Mouse (Mus musculus): ENCODE measurements at regions not wholly inside any gene's neighbourhood (a gene's known extent, or its start where the extent isn't known, plus 50 kb on each side); places are given as distances from the start of the nearest gene placed in this dataset.

DNA sequence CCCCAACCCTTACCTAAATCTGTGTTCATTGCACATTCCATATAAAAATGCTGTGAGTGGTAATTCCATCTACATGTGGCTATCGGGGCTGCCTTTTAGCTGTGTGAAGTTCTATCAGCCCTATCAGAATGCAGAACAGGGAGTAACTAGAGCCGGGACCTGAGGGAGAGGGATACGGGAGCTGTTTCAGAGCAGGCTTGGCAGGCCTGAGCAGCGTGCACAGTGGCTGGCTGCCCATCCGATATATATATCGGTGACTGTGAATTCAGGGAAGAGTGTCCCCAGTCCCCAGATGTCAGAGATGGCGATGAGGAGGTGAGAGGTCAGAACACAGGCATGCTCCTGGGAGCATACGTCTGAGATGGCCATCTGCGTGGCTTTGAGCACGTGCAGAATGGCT, 79.0 kb downstream of the Arl4c start:
- DNase-seq = no peak

DNA sequence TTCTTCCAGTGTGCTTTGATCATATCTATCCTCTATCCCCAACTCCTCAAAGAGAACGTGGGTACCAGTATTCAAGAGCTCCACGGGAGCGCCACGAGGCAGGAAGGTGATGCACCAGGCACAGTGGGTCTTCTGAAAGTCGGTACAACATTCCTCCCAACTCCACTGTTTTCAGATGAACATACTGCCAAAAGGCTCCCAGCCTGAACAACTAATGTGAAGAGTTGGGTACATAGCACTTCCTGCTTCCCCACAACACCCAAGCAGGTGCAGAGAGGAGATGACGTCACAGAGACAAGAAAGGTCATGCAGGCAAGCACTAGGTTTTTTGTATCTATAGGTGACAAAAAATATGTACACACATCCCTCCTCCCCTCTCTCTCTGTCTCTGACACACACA, 79.7 kb downstream of the Arl4c start:
- DNase-seq = no peak

DNA sequence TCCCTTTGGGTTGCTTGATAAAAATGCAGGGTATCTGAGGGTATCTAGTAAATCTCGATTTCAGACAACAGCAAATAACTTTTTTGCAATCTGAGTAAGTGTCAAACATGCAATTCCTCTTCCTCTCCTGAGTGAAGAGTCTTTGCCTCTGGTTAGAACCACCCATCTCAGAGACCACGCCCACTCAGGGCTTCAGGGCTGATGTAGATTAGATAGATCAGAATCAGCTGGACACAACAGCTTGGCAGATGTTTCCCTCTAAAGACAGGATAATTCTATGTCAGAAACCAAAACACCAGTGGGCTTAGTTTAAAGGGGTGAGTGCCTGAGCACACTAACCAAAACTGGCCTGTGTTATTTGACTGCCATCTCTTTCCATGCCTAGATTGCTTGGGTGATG, 80.8 kb downstream of the Arl4c start:
- DNase-seq = no peak

DNA sequence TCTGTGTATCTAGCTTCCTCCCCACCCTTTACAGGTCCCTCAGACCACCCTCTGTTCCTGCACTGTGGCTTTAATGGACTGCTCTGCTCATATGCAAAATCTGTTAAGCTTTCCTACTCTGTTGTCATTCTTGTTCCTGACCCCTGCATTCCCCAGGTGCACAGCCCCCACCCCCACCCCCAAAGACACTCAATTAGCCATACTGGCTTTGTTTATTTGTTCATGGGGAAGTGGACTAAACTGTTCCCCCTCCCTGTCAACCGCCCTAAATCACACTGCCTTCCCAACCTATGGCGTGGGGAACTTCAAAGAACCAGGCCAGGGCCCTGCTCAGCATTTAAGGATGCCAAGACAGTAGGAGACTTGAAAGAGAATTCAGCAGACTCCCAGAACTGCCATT, 89.0 kb downstream of the Arl4c start:
- DNase-seq = no peak

DNA sequence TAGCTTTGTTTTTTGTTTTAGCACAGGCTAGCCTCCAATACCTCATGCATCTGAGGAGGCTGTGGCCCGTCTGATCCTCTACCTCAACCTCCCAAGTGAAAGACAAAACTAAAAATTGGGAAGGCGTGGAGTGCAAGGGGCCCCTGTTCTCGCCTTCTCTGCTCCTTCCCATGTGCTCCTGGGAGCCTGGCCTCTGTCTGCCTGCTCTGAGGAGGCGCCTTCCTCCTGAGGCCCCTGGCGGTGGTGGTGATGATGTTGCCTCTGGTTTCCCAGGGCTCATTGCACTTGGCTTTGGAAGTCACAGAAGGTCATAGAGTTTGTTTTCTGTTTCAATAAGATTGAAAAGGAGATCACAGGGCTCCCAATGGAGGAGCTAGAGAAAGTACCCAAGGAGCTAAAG, 90.8 kb downstream of the Arl4c start:
- DNase-seq = peak; percentile 23

DNA sequence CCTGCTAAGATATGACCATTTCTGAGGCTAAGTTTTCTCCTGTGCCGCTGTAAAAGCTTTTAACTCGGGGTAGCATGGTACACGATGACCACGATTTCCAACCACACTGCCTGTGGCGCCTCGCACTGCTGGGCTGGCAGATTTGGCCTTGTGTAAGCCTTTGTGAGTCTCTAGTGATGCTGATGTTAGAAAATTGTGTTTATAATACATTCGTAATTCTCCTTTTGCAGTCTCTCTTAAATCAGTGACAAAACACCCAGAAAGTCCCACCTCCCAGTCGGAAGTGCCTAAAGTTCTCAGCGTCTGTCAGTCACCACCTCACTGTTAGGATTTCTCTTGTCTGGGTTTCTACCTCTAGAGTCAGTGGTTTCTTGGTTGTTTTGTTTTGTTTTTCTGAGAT, 91.2 kb downstream of the Arl4c start:
- DNase-seq = no peak

DNA sequence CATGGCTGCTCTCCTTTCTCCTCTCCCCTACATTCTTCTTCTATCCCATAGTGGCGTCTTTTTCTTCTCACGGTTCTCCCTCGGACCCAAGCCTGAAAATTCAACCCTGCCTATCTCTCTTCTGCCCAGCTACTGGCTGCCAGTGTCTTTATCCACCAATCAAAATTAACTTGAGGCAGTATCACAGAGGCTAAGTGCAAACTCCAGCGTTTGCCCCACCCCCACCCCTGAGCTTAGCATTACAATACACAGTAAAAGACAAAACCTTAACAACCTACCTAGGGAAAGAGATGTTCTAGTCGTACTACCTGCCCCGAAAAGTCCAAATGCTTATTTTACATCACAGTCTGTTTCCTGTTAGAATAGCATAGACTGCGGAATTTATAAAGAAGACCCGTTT, 93.2 kb downstream of the Arl4c start:
- no peak for DNase-seq

DNA sequence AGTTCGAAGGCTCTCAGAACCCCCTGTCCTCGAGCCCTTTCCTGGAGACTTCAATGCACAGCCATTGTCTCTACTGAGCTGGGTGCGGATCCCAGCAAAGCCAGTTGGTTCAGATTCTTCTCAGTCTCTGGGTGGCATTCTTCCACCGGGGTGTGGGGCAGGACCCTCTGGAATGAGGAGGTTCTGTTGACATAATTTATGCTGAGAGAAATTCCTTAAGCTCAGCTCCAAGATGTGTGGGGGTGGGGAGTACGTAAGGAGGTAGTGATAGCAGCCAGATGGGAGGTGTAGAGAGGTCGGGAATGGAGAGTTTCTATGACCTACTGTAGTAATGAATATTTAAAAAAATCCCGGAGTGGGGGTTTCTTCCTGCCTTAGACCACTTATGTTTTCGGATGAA, 93.8 kb downstream of the Arl4c start:
- DNase-seq = peak; percentile 12

DNA sequence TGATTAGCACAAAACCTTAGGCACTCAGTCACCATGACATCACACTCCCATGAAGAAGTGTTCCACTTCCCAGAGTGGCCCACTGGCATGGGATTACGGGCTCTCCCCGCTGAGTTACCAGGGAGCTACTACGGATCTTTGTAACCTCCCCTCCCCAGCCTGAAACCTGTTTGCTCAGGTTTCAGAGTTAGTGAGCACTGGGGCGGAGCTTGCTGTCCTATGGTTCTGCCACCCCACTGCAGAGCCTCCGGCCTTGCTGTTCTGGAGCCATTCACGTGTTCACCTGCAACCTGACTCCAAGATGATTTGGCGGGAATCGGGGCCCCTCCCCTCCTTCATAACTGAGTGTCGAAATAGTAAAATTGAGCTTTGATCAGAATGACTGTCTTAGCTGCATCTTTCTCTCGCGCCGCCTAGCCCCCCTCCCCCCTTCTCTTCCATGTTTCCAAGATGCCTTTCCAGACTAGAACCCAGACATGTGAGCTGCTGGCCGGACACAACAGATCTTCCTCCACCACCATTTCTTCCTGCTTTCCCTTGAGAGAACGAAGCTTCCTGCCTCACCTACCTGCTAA, 95.8 kb upstream of the Glrp1 start:
- peak; percentile 20 for DNase-seq

DNA sequence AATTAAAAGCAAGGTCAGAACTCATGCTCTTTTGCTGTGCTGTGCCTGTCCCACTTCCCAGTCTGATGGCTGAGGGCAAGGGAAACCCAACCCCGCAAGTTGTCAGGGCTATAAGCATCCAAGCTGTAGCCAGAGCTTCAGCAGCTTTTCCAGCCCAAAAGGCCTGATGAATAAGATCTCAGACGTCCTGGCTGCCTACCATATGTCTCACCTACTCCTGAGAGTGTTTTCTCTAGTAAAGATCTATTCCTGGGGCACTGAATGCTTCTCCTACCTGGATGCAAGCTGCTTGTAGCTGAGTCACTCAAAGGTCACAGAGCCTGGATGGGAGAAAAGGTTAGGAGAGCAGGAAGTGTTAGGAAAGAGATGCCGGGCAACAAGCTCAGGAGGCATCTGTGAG, 92.4 kb upstream of the Glrp1 start:
- DNase-seq = no peak

DNA sequence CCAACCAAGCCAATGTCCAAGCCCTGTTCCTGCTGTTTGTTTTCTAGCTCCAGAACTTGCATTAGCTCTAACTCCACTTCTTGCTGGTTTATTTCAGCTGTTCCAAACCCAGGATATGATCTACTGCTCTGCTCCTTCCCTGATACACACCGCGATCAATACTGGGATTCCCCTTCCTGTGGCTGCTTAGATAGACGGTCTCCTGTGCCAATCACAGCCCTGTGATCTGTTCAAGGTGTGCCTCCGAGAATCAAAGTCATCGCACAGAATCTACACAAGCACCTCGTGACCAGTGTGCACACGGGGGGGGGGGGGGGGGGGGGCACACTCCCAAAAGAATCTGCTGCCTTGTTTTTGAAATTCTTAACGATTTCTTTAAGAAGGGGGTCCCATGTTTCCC, 91.9 kb upstream of the Glrp1 start:
- no peak for DNase-seq

DNA sequence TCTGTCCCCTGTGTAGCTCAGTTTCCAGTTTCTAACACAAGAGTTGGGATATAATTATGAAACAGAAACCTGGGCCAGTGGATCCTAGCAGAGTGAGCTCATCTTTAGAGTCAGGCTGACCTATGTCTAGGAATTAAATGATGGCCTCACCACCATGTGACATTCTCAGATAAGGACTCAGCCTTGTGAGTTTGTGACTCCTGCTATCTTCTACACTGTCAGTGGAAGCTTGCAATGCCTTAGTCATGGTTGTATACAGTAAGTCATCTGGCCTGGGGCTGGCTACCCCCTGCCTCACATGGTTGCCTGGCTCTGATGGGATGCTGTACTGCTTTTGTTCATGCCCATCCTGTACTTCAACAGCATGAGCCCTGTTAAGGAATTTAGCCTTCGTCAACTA, 90.3 kb upstream of the Glrp1 start:
- DNase-seq = no peak

DNA sequence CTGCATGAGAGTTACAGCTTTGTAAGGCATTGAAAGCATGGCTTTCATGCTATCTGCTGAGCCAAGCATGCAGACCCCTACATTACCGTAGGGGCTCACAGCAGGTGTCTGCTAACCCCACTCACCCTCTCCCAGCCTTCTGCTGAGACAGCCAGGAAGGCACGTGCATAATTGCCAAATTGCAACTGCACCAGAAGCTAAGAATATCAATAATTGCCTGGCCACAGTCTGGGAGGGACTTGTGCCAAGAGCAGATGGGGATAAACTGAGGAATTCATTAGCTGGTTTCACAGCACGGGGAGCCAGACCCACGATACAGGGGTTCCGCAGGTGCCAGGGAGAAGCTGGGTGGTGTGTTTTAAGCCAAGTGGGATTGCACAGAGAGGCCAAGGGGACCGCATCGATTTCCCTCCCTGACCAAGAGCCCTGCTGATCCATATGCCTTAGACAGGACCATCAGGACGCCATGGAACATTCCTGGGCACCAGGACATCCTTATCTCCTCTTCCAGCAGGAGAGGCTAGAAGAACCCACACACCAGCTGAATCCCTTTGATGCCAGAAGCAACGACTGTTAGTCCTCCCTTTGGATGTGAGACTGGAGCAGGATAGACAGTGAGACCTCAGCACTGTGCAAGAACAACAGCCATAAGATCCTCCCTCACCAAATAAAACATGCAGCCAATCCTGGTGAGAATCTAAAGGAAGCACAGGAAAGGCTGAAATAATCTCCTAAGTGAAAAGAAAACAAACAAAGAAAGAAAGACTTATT, 84.8 kb upstream of the Glrp1 start:
- DNase-seq = no peak

DNA sequence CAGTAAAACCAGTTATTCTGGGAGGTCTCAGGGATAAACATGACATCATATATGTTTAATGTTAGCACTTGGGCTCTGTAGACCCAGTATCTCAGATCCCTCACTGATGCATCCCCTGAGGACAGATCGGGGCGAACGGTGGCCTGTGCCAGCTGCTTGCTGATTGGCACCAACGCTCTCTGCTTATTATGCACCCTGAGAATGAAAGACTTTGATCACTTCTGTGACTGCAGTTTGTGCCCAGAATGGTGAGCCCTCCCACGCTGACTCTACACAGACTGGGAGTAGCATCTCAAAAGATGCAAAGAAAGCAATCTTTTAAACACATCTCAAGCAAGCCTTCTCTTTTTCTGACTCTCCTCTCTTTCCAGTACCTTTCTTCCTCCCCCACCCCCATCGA, 82.2 kb upstream of the Glrp1 start:
- no peak for DNase-seq

DNA sequence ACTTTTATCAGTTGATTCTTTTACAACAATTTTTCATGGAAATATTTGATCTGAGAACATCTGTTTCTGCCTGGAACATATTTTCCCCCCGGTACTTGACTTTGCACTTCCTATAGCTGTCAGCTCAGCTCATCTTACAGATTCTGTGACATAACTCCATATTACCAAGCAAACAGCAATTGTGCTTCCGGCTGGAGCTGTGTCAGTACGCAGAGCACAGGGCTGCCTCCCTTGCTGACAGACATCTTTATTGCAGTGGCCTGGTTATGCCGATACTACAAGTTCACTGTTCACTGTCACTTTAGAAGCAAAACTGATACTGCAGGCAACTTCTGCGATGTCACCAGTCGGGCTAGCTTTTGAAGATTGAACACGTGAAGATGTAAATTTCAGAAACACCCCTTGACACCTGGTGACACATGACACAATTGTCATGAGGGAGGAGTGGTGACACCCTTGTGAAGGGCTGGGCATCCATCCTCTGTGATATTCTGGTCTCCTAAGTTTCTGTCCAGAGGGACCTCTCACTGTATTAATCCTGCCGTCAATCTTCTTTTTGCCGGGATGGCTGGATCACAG, 81.0 kb upstream of the Glrp1 start:
- no peak for DNase-seq

DNA sequence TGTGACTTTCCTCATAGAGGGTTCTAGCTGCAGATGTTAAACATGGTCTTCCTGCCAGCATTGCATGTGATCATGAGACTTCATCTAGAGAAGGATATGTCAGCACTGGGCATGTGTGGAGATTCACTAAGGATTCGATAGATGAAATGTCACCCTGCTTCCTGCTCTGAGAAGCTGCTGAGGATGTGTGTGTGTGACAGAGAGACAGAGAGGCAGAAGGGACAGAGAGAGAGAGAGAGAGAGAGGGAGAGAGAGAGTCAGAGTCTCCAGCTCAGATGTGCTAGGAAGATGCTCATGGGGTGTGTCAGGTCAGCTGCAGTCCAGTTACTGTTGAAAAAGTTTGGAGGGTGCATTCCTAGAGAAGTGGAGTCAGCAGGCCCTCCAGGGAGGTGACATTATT, 78.9 kb upstream of the Glrp1 start:
- DNase-seq = no peak

DNA sequence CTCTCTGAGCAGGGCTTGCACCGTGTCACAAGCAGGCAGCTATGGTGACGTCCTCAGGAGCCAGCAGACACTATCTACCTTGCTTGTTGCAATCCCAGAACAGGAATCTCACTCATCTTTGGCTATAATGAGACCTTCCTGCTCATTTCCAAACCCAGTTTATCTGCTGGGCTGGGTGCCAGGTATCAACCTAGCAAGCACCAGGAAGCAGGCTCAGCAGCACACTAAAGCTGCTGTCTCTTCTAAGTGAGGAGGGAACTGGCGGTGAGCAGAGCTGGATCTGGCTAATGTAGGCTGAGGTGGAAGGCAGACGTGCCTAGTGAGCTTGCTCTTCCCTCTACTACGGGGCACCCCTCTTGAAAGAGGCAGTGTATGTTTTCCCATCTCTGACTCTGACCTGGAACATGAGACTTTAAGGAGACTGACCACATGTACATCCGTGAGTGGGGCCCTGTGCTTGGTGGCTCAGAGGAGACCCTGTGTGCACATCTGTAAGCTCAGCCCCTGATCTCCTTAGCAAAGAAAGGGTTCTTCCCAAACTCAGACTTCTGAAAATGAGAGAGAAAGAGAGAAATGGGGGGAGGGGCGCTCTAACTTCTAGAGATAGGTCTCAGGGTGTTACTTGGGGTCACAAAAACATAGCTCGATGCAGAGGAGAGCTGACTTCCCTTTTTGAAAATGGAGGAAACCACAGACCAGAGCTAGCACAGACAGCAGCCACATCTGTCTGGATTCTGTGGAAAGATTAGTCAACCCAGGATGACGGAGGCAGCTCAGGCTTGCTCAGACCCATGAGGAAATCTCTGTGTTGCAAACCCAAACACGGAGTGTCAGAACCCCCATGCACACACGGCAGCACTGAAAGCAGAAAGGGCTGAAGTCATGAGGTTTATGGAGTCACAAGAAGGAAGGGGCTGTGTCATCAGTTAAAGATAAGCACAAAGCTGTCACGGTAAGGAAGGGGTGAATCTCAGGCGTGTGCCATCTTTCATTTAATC, 77.3 kb upstream of the Glrp1 start:
- DNase-seq = peak; percentile 32

DNA sequence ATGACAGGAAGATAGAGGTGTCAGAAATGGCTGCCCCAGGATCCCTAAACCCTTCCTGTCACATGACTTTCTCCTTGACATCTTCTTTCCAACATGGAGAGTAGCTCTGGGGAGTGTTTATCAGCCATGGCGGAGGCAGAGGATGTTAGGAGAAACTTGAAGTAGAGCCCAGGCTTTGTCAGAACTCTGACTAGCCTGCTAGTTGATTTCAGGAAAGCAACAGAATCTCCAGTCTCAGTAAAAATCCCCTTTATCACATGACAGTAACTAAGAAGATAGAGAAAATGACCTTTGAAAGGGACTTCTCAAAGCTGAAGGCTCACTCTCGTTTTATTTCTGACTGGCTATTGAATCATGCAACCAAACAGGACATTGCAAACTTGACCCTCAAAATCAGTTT, 76.3 kb upstream of the Glrp1 start:
- DNase-seq = no peak

DNA sequence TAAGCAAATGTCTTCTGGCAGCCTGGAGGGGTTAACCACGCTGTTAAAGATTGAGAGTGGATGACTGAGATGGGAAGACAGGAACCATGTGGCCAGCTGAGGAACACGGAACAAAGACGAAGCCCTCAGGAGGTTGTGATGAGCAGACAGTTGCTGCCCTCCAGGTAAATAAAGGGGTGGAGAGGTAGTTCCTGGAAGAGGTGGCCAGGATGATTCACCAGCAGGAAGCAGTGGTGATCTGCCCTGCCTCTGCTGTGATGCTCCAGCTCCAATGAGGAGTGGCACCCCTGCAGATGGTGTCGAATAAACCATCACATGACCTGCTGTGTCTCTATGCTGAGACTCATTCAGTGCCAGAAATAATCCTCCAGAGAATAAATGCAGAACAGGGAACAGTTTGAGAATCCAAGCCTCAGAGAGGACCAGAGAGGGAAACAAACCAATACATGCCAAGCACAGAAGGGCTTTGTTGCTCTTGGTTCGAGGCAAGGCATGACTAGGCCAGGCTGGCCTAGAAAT, 74.7 kb upstream of the Glrp1 start:
- DNase-seq = no peak

DNA sequence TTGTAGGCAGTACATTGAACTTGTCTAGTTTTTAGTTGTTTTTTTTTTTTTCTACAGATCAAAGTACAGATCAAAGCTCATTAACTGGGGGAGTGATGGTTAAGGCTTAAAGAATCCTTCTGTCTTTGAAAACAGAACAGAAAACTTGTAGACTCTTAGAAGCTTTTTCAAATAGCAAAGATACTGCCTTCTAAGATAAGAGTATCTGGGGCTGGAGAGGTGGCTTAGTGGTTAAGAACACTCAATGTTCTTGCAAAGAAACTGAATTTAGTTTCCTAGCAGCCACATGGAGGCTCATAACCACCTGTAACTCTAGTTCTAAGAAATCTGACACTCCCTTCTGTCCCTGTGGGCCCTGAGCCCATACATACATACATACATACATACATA, 68.4 kb upstream of the Glrp1 start:
- DNase-seq = no peak

DNA sequence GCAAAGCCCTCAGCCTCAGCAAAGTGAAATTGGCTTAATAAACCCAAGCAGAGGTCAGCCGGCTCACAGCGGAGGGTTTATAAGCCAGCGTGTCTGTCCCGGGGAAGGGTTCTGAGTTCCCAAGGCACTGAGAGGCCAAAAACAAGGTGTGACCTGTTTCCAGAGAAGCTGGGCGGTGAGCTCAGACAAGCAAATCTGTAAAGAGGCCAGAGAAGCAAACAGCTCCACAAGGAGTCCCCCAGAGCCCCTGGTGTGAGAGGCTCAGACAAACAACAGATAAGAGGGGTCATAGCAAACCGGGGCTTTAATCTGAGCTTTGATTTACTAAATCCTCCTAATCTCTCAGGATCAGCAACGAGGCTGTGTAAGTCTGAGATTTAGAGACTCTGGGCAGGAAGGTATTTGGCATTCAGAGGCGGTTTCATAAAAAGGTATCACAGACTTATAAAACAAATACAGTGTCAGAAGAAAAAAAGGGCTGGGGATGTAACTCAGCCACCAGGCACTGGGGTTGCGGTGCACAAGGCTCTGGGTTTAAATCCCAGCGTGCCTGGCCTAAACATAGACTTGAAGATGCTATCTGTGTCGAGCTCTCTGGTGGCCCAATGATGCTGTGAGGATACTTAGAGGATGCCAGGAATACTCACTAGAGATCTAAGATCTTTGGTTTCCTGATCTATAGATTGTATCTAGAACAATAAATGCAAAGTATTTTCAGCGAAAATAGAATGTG, 67.8 kb upstream of the Glrp1 start:
- no peak for DNase-seq

DNA sequence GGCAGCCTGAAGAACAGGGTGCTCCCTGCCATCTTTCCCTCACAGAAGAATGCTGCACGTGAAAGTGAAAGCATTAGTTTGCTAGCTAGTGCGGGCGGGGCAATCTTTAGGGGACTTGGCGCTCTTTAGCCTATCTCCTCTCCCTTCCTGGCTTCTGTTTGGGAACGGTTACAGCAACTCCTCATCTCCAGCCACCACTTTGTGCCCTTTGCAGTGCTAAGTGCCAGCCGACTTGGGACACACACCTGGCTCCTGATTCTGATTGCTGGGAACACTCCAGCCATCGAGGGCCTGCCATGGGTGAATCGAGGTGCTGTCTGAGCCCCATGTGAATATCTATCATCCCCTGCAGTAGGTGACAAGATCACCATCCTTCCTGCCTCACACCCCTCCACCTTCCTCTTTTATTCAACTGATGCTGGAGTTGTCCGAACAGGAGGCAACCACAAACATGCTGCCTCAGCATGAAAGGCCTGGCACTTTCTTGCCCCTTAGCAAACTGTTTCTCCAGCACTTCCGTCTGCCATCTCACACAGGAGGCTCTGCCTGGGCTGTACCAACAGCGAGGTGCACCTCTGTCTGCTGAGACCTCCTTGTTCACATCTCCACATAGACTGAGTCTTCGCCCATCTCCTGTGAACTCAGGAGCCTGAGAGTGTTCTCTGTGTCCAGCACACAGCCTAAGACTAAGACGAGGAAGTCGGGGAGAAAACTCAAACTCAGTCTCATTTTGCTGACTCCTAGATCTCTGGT, 66.2 kb upstream of the Glrp1 start:
- peak; percentile 46 for DNase-seq
